Mouse (Mus musculus) hindbrain, embryonic 15.5 days (tissue): Measurements from ENCODE around the gene Rgs4. TPM values are rescaled to one million over a fixed set of nuclear protein-coding genes. Genes with fewer than 3 reads are reported as not detected.

Experiments used
- polyA plus RNA-seq: library from polyadenylated mRNA; unstranded; fragments of >200 nt; fragmentation: Nextera tagmentation; extraction: Ambion mirVana; gene quantifications from 2 replicates; pipeline ENCODE4 v1.2.1, GENCODE M21; 2015

Rgs4 gene
- polyA plus RNA-seq, 1 experiment from 2014 or later: 90.8 TPM

Other genes starting within 250 kb of the Rgs4 start
- gene Nuf2, start 216.2 kb downstream of the Rgs4 start, polyA plus RNA-seq: 13.0 and 17.0 TPM in 2 replicates
- 15.4 and 17.7 TPM in 2 replicates for gene Rgs5, start 92.1 kb downstream of the Rgs4 start, polyA plus RNA-seq
- gene Ccdc190, start 181.0 kb upstream of the Rgs4 start, polyA plus RNA-seq: 3.2 and 3.4 TPM in 2 replicates
- 21.3 and 24.3 TPM in 2 replicates for gene Hsd17b7, start 221.6 kb upstream of the Rgs4 start, polyA plus RNA-seq